Mouse (Mus musculus) macrophage (primary cell): ENCODE measurements around the gene Dlg1. TPM values are rescaled to one million over a fixed set of nuclear protein-coding genes. Genes with fewer than 3 reads are reported as not detected.
"Not testable (repeated sequence)": the region's sequence is repeated elsewhere in the genome, so short reads cannot be mapped to it uniquely, and the experiment has no call there.

Source experiments
- H3K27ac ChIP-seq: fragments of 350-480 bp; formaldehyde crosslinking; 2 replicates; pipeline ENCODE4 v1.9.0; 2021
- H3K36me3 ChIP-seq: fragments of 350-480 bp; formaldehyde crosslinking; 2 replicates; pipeline ENCODE4 v1.9.0; 2021; ENCODE audit errors: inconsistent target
- H3K4me3 ChIP-seq: fragments of 350-480 bp; formaldehyde crosslinking; 2 replicates; pipeline ENCODE4 v1.9.0; 2021; ENCODE audit errors: inconsistent target
- H3K79me2 ChIP-seq: fragments of 350-480 bp; formaldehyde crosslinking; 2 replicates; pipeline ENCODE4 v1.9.0; 2021; ENCODE audit errors: inconsistent target
- WGBS: methylation state at CpG from one replicate; pipeline ENCODE4 v1.1.7; 2026; ENCODE audit warnings: inconsistent platforms; ENCODE audit not compliant: missing documents; 5-methylcytosine and 5-hydroxymethylcytosine counted together
- polyA plus RNA-seq: library from polyadenylated mRNA; stranded (reverse); fragments of 250-400 nt; gene quantifications from 3 replicates; pipeline ENCODE4 v1.2.4, GENCODE M21; 2018; ENCODE audit warnings: inconsistent platforms

Gene Dlg1
- polyA plus RNA-seq, 1 experiment from 2014 or later, result 28.3 TPM

DNA sequence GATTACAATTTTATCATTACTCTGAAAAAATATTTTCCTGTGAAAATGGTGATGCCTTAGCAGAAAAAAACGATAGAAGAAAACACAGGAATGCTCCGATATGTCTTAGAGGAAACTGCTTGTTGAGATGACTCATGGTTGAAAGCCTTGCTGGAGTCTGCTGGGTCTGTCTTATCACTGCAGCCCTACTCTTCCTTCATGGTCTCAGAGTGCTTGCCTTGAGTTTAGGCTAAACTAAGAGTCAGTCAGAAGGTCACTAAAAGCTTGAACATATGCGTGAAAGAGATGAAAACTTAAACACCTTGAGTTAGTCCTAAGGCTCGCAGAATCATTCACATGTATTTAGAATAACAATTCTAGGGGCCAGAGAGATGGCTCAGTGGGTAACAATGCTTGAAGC, 14.2 kb downstream of the Dlg1 start:
- Histone ChIP-seq H3K27ac (no peak overlapping the region), H3K4me3 (no peak overlapping the region), H3K36me3 (no peaks in the 10 kb centered on the region), H3K79me2 (peaks cover 11% of the 10 kb centered on the region; the same call in 1 of the 2 replicates)
- 95% methylated on average over 4 of the region's 4 CpGs for WGBS

DNA sequence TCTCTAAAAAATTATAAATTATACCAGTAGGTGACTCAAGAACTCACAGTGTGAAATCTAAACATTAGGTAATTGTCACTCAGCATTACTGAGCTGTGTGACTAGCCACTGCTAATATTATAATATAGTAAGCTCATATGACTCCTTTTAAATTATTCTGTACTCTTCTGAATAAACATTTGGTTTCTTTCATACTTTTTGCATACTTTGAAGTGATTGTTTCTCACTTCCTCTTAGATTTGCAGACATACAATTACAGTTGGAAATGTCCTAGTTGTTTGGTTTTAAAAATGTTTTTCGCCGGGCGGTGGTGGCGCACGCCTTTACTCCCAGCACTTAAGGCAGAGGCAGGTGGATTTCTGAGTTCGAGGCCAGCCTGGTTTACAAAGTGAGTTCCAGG, 19.0 kb downstream of the Dlg1 start:
- WGBS, result 95% methylated on average over 6 of the region's 6 CpGs
- Histone ChIP-seq H3K27ac (no peak overlapping the region), H3K36me3 (no peaks in the 10 kb centered on the region), H3K4me3 (no peak overlapping the region), H3K79me2 (peaks cover 13% of the 10 kb centered on the region; the same call in 1 of the 2 replicates)

DNA sequence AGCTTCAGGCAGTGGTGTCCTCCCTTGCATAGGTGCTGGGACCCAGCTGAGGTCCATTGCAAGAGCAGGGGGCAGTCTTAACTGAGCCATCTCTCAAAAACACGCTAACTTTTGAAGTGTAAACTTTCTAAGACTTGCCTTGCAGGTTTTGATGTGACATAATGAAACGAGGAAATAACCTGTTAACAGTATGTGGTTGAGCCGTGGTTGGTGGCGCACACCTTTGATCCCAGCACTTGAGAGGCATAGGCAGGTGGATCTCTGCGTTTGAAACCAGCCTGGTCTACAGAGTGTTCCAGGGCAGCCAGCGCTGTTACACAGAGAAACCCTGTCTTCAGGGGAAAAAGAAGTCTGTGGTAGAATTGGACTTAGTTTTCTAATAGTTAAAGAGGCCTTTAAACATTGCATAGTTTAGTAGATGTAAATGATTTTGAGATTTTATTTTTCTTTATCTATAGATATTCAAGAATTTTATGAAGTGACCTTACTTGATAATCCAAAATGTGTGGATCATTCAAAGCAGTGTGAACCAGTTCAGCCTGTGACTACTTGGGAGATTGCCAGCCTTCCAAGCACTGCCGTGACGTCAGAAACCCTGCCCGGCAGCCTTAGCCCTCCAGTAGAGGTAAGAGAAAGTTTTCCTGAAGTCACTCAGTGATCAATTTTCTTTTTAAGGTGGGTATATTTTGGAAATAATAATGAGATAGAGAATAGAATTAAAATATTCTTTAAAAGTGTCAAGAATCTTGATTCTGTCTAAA, 20.6 kb downstream of the Dlg1 start:
- Histone ChIP-seq H3K79me2 (peaks cover 5% of the 10 kb centered on the region; the same call in 1 of the 2 replicates), H3K36me3 (no peaks in the 10 kb centered on the region), H3K27ac (no peak overlapping the region), H3K4me3 (no peak overlapping the region)
- WGBS, result 87% methylated on average over 9 of the region's 9 CpGs

DNA sequence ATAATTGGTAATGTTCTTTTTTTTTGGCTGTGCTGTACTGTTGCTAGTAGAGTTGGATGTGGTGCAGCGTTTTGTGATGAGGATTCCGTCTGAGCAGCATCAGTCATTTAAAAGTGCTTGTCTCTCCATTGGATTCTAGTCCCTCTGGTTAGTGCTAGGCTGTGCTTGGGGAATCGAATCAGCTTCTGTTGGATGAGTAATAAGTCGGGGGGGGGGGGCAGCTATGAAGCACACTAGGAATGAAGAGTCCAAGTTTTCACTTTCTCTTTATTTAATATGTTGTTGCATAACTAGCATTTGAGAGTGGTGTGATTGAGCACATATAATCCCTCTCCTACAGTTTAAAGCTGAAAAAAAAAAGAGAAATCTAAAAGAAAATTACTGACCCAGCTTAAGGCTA, 21.5 kb downstream of the Dlg1 start:
- H3K79me2 ChIP-seq, result peaks cover 5% of the 10 kb centered on the region; the same call in 1 of the 2 replicates
- no peak overlapping the region for H3K4me3 ChIP-seq
- no peaks in the 10 kb centered on the region for H3K36me3 ChIP-seq
- H3K27ac ChIP-seq, result no peak overlapping the region
- WGBS, result 86% methylated on average over 4 of the region's 4 CpGs

DNA sequence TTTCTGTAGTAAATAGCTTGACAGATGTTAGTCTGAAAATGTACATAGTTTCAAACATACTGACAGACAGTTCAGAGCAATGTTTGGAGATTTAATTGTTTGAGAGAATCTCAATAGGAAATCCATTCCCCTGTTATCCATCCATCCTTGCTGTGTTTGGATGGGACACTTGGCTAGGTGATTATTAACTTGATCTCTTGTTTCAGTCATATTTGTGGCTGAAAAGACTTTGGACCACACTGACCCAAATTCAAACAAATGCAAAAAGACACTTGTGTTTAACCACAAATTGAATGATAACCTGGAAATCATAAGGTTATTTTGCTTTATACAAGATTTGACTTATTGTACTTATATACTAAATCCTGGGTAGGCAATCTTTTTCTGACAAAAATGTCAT, 24.5 kb downstream of the Dlg1 start:
- H3K36me3 ChIP-seq, result no peaks in the 10 kb centered on the region
- H3K4me3 ChIP-seq, result no peak overlapping the region
- peaks cover 12% of the 10 kb centered on the region; the same call in 1 of the 2 replicates for H3K79me2 ChIP-seq
- no peak overlapping the region for H3K27ac ChIP-seq

DNA sequence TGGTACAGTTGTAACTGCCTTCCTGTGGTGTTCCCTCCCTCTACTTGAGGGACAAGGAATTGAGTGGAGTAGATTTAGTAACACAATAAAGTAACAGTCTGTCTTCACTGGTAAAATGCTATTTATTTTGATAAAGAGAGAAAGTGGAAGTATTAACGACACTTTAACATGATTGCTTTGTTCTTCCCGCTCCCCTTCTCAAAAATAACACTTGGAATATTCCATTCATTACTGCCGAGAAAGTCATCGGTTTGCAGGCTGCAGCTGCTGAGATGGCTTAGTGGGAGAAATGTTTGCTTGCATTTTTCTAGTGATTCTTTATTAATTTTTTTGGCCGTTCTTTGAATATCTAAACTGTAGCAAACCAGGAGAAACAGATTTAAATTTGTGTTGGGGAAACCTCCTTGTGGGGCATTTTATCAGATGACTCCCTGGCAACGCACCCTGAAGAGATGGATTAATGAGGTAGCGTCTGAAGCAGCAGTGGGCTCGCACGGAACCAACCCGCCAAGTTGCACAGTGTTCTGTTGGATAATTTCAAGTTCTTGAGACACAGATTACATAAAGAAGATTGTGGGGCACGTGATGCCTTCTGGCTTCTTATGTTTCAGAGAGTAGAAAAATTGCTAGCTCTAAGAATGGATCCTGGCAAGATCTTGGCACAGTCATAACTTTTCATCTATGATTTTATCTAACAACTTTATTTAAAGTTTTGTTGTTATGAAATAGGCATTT, 32.2 kb downstream of the Dlg1 start:
- Histone ChIP-seq H3K36me3 (no peaks in the 10 kb centered on the region), H3K79me2 (peaks cover 26% of the 10 kb centered on the region; the same call in 1 of the 2 replicates), H3K4me3 (no peak overlapping the region), H3K27ac (no peak overlapping the region)
- 96% methylated on average over 11 of the region's 11 CpGs for WGBS

DNA sequence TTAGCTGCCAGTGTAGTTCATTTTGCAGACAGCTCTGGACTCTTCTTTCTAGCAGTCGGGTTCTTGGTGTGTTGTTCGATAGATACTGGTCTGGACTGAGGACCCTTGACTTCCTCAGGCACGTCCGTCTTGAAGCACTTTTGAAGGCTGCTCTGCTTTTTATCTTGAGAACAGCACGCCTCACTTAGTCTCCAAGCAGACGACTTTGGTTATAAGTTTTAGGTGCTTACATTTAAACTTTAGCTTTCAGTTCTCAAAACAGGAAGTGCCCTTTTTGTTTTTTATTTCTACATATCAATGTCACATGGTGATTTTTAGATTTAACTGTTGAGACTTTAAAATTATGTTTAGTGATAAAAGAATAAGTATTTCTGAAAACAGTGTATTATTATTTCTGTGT, 33.1 kb downstream of the Dlg1 start:
- Histone ChIP-seq H3K36me3 (no peaks in the 10 kb centered on the region), H3K27ac (no peak overlapping the region), H3K4me3 (no peak overlapping the region), H3K79me2 (peaks cover 32% of the 10 kb centered on the region; the same call in 1 of the 2 replicates)
- WGBS, result 39% methylated on average over 6 of the region's 6 CpGs

DNA sequence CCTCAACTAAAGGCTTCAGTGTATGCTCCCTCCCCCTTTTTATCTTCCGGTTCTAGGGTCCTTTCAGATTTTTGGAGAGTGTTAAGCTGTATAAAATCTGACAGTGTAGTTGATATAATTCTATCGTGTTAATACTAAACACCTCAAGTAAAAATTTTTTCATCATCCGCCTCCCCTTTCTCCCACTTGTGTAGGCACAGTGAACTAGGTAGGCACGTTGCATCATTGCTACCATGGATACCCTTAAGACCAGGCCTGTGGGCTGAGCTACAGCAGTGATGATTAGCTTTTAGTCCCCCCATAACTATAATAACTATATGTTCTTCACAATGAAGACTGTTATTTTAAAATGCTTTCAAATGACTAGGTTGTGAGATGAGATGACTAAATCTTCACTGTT, 34.1 kb downstream of the Dlg1 start:
- WGBS, result 89% methylated on average over 4 of the region's 4 CpGs
- Histone ChIP-seq H3K79me2 (peaks cover 42% of the 10 kb centered on the region; the same call in 1 of the 2 replicates), H3K4me3 (no peak overlapping the region), H3K36me3 (no peaks in the 10 kb centered on the region), H3K27ac (no peak overlapping the region)

DNA sequence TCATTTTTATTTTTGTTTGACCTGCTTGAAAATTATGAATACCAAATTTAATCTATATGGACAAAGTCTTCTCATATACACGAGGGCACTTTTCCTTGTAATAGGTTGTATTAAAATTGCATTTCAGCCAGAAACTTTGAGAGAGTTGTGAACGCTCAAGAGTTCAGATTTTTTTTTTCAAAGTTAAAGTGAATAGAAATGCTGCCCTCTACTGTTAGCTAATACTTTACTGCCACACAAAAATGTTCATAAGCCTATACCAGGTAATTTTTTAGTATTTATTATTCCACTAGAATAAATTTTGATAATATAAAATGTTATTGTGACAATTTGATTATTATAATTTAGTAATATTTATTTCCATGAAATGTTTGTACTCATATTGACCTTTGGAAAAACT, 42.0 kb downstream of the Dlg1 start:
- no peaks in the 10 kb centered on the region for H3K36me3 ChIP-seq
- WGBS, result 24% methylated on average over 2 of the region's 2 CpGs

DNA sequence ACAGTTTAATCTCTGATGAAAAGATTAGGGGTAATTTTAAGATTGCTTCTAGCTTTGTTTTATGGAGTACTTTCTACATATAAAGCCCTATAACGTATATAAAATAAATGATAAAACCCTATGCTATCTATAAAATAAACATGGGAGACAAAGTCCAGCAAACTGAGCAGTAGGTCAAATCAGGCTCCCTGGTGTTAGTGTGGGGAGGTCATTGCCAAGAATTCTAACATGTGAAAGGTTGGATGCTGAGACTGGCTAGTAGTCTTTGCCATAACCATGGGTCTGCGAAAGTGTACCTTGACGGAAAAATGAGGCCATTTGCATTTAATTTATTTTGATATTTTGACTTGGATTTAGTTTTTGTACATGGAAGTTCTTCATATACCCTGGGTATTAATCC, 42.7 kb downstream of the Dlg1 start:
- WGBS, result 96% methylated on average over 3 of the region's 3 CpGs
- Histone ChIP-seq H3K27ac (no peak overlapping the region), H3K4me3 (no peak overlapping the region), H3K36me3 (no peaks in the 10 kb centered on the region), H3K79me2 (peaks cover 48% of the 10 kb centered on the region; the same call in 1 of the 2 replicates)

More for the DNA sequence above, 42.0 kb downstream of the Dlg1 start:
- Histone ChIP-seq H3K27ac (no peak overlapping the region), H3K79me2 (peaks cover 52% of the 10 kb centered on the region; the same call in 1 of the 2 replicates), H3K4me3 (no peak overlapping the region)

DNA sequence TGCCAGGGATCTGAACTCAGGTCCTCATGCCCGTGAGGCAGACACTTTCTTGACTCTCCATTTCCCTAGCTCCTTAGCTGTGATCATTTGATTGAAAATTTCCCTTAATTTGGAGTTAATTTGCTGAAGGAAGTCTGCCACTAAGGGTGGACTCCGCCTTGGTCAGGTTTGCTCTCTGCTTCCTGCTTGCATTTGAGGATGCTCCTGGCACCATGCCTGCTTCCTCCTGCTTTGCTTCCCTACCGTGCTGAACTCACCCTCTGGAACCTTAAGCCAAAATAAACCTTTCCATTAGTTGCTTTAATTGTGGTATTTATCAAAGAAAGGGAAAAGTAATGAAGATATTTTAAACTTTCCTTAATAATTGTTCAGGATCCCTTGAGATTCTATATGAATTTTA, 44.1 kb downstream of the Dlg1 start:
- Histone ChIP-seq H3K4me3 (no peak overlapping the region), H3K27ac (no peak overlapping the region), H3K36me3 (no peaks in the 10 kb centered on the region), H3K79me2 (peaks cover 35% of the 10 kb centered on the region; the same call in 1 of the 2 replicates)
- WGBS, result 69% methylated on average over 3 of the region's 3 CpGs

DNA sequence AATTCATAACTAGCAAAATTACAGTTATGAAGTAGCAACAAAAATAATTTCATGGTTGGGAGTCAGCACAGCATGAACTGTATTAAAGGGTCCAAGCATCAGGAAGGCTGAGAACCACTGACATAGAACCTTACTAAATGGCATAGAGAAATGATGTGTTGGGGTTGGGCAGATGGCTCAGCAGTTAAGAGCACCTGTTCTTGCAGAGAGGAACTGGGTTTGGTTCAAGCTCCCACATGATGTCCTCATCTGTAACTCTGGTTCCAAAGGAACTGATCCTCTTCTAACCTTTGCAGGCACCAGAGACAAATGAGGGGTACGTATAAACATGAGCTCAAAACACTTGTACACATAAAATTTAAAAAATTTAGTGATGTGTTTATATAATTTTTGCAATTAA, 59.7 kb downstream of the Dlg1 start:
- WGBS, result 100% methylated on average over 1 of the region's 1 CpGs
- peaks cover 47% of the 10 kb centered on the region; the same call in 1 of the 2 replicates for H3K79me2 ChIP-seq
- no peak overlapping the region for H3K4me3 ChIP-seq
- H3K36me3 ChIP-seq, result no peaks in the 10 kb centered on the region
- H3K27ac ChIP-seq, result no peak overlapping the region

DNA sequence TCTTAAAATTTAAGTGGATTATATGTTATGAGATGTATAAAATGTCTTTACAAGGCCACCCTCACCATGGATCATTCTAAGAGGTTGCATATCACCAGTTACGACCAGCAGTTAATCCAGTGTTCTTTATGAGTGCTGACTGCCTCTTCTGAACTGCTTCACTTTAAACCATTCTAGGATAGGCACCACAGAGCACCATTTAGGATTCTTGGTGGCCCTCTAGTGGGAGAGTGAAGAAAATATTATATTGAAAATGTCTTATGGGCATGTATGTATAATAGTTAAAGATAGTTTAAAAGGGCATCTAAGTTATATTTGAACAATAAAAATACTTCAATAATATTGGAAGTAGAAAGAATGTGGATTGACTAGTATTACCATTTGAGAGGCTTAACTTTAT, 60.9 kb downstream of the Dlg1 start:
- WGBS, result 44% methylated on average over 1 of the region's 1 CpGs
- Histone ChIP-seq H3K36me3 (no peaks in the 10 kb centered on the region), H3K4me3 (no peak overlapping the region), H3K79me2 (peaks cover 37% of the 10 kb centered on the region; the same call in 1 of the 2 replicates), H3K27ac (no peak overlapping the region)

DNA sequence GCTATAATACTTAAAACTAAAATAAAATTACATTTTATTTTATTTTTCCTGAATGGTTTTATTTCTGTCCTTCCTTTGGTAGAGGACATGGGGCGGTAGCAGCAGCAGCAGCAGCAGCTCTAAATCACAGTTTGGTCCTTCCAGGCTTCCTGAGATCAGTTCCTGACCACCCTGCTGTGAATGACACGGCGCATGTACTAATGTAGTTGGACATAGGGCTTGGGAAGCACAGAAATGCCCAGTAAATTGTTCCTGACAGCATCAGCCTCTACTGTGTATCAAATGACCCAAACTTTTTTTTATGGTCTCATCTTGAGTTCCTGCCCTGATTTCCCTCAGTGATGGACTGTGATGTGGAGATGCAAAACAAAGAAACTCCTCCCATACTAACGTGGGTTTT, 61.6 kb downstream of the Dlg1 start:
- H3K4me3 ChIP-seq, result no peak overlapping the region

DNA sequence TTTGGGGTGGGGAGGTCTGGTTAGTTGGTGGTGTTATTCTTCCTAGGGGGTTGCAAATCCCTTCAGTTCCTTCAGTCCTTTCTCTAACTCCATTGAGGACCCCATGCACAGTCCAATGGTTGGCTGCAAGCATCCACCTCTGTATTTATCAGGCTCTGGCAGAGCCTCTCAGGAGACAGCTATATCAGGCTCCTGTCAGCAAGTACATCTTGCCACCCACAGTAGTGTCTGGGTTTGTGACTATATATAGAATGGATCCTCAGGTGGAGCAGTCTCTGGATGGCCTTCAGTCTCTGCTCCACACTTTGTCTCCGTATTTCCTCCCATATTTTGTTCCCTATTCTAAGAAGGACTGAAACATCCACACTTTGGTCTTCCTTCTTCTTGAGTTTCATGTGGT, 67.7 kb downstream of the Dlg1 start:
- not testable (repeated sequence) for H3K4me3 ChIP-seq, H3K27ac ChIP-seq
- WGBS, result 88% methylated on average over 1 of the region's 1 CpGs

More for the DNA sequence above, 61.6 kb downstream of the Dlg1 start:
- H3K79me2 ChIP-seq, result peaks cover 30% of the 10 kb centered on the region; the same call in 1 of the 2 replicates
- H3K27ac ChIP-seq, result no peak overlapping the region
- WGBS, result 90% methylated on average over 4 of the region's 4 CpGs
- no peaks in the 10 kb centered on the region for H3K36me3 ChIP-seq

More for the DNA sequence above, 67.7 kb downstream of the Dlg1 start:
- H3K36me3 ChIP-seq, result not testable (repeated sequence)
- H3K79me2 ChIP-seq, result peaks cover 63% of the 10 kb centered on the region; the same call in 1 of the 2 replicates
